Comparison of ENCODE assay signal across 8 mouse cellular contexts in genomic region chr16:32877343-32878156, GRCm38 (mm10). TPM values are rescaled to one million over a fixed set of nuclear protein-coding genes. Genes with fewer than 3 reads are reported as not detected.
DNase-seq lines count a peak whose midpoint lies in the region; ATAC-seq lines count a peak whose summit lies in the region.

Fyttd1 (plus strand) TSS chr16:32877500.
Rubcn (minus strand) TSS chr16:32877766.

- no peaks in the 10 kb centered on the region for H3K9me3 ChIP-seq in heart, embryonic 13.5 days
- no peaks in the 10 kb centered on the region for H3K9me3 ChIP-seq in liver, embryonic 13.5 days (replicated peaks)
- H3K9me3 ChIP-seq in stomach, embryonic 16.5 days (replicated peaks; ENCODE audit: control insufficient read depth, low read length), result no peaks in the 10 kb centered on the region

- under 1% methylated on average over 75 of the region's 83 CpGs for WGBS in heart, embryonic 13.5 days
- WGBS in liver, embryonic 13.5 days (ENCODE audit: insufficient replicate concordance), result 1% methylated on average over 78 of the region's 83 CpGs
- WGBS in stomach, embryonic 16.5 days, result under 1% methylated on average over 80 of the region's 83 CpGs

- peak within 1 kb of the TSS; percentile 91 for H3K4me3 ChIP-seq in heart, embryonic 13.5 days
- H3K4me3 ChIP-seq in liver, embryonic 13.5 days (replicated peaks), result peak within 1 kb of the TSS; percentile 80
- peak within 1 kb of the TSS; percentile 95 for H3K4me3 ChIP-seq in stomach, embryonic 16.5 days (replicated peaks; ENCODE audit: low read length)

- H3K27ac ChIP-seq in heart, embryonic 13.5 days (replicated peaks), result peak within 1 kb of the TSS; percentile 93
- H3K27ac ChIP-seq in liver, embryonic 13.5 days, result peak within 1 kb of the TSS; percentile 67
- H3K27ac ChIP-seq in stomach, embryonic 16.5 days (ENCODE audit: low read length), result peak within 1 kb of the TSS; percentile 84

- H3K4me2 ChIP-seq in heart, embryonic 13.5 days, result peak within 1 kb of the TSS; percentile 81
- H3K4me2 ChIP-seq in liver, embryonic 13.5 days, result peak within 1 kb of the TSS; percentile 98
- peak within 1 kb of the TSS; percentile 93 for H3K4me2 ChIP-seq in stomach, embryonic 16.5 days (ENCODE audit: low read depth, low read length)

- H3K9ac ChIP-seq in heart, embryonic 13.5 days, result peak within 1 kb of the TSS; percentile 96
- peak within 1 kb of the TSS; percentile 86 for H3K9ac ChIP-seq in liver, embryonic 13.5 days
- peak within 1 kb of the TSS; percentile 84 for H3K9ac ChIP-seq in stomach, embryonic 16.5 days (ENCODE audit: low read length)

- H3K36me3 ChIP-seq in heart, embryonic 13.5 days, result no peaks in the 10 kb centered on the region; the same call in 1 of the 2 replicates
- no peaks in the 10 kb centered on the region for H3K36me3 ChIP-seq in liver, embryonic 13.5 days
- H3K36me3 ChIP-seq in stomach, embryonic 16.5 days (ENCODE audit: control insufficient read depth, insufficient read depth, low read length), result no peaks in the 10 kb centered on the region

- ATAC-seq in erythroid progenitor cell, adult 5-6 weeks (replicated peaks; ENCODE audit: low FRiP score, poor library complexity, severe bottlenecking), result peak; percentile 94
- ATAC-seq in heart, embryonic 13.5 days (ENCODE audit: extremely low read depth, insufficient number of reproducible peaks, low FRiP score, low TSS enrichment), result peak; percentile 92
- peak; percentile 96 for ATAC-seq in liver, embryonic 13.5 days (ENCODE audit: low read depth)
- peak; percentile 99 for ATAC-seq in stomach, embryonic 16.5 days (ENCODE audit: insufficient read depth, low FRiP score)

- DNase-seq in CD4-positive helper T cell, adult 2 months (ENCODE audit: low read depth, low spot score), result peak; percentile 98
- DNase-seq in brain, embryonic 18.5 days (ENCODE audit: low read depth, low spot score), result peak; percentile 87
- DNase-seq in kidney, postnatal 10 days, result peak; percentile 98
- peak; percentile 91 for DNase-seq in liver, embryonic 13.5 days
- DNase-seq in neural tube, embryonic 10.5 days (ENCODE audit: extremely low spot score, low spot score), result peak; percentile 94

- H3K27me3 ChIP-seq in heart, embryonic 13.5 days (replicated peaks), result no peaks in the 10 kb centered on the region
- H3K27me3 ChIP-seq in liver, embryonic 13.5 days, result no peaks in the 10 kb centered on the region
- no peaks in the 10 kb centered on the region for H3K27me3 ChIP-seq in stomach, embryonic 16.5 days (ENCODE audit: control insufficient read depth, insufficient read depth, low read length)

- peaks cover 42% of the 10 kb centered on the region for H3K4me1 ChIP-seq in heart, embryonic 13.5 days
- H3K4me1 ChIP-seq in liver, embryonic 13.5 days (replicated peaks), result peaks cover 28% of the 10 kb centered on the region
- H3K4me1 ChIP-seq in stomach, embryonic 16.5 days (ENCODE audit: control insufficient read depth, insufficient read depth, low read length), result peaks cover 10% of the 10 kb centered on the region

RNA-seq across cellular contexts. Expression of gene Fyttd1, which starts in this region (rescaled TPM):
- total RNA-seq in erythroid progenitor cell, adult 5-6 weeks (2015; ENCODE audit: low replicate concordance), result 5.8 and 11.3 TPM in 2 replicates
- total RNA-seq in erythroid progenitor cell, adult 5-6 weeks (2017; ENCODE audit: low replicate concordance), result 7.4 and 19.7 TPM in 2 replicates
- 102 and 116 TPM in 2 replicates for polyA plus RNA-seq in heart, embryonic 13.5 days (2015; fragmentation: Nextera tagmentation; extraction: Ambion mirVana)
- polyA plus RNA-seq in liver, embryonic 13.5 days (2015; fragmentation: Nextera tagmentation; extraction: Ambion mirVana), result 34.0 and 42.4 TPM in 2 replicates
- 85.2 and 92.5 TPM in 2 replicates for polyA plus RNA-seq in stomach, embryonic 16.5 days (2015; fragmentation: Nextera tagmentation; extraction: Ambion mirVana)

RNA-seq across cellular contexts. Expression of gene Rubcn, which starts in this region (rescaled TPM):
- 6.5 and 13.0 TPM in 2 replicates for total RNA-seq in erythroid progenitor cell, adult 5-6 weeks (2015; ENCODE audit: low replicate concordance)
- total RNA-seq in erythroid progenitor cell, adult 5-6 weeks (2017; ENCODE audit: low replicate concordance), result 6.0 and 7.9 TPM in 2 replicates
- 24.2 and 26.5 TPM in 2 replicates for polyA plus RNA-seq in heart, embryonic 13.5 days (2015; fragmentation: Nextera tagmentation; extraction: Ambion mirVana)
- polyA plus RNA-seq in liver, embryonic 13.5 days (2015; fragmentation: Nextera tagmentation; extraction: Ambion mirVana), result 4.3 and 5.2 TPM in 2 replicates
- 24.3 and 24.7 TPM in 2 replicates for polyA plus RNA-seq in stomach, embryonic 16.5 days (2015; fragmentation: Nextera tagmentation; extraction: Ambion mirVana)

Comparison
In these comparisons a context has a peak if more than half of its experiments do, and no peak if none do; other contexts are left out.
1. Peak in every context shown above with its lines: DNase-seq, ATAC-seq, H3K4me3 ChIP-seq and H3K27ac ChIP-seq.